Mouse (Mus musculus) hindbrain, embryonic 12.5 days (tissue): ENCODE results near the gene 1700003F12Rik. TPM values are rescaled to one million over a fixed set of nuclear protein-coding genes. Genes with fewer than 3 reads are reported as not detected.

ENCODE experiments used
- ATAC-seq: fragments of 200-750 bp; cut with Nextera tagmentation; 2 replicates; pipeline ENCODE4 v1.8.0; 2017; ENCODE audit warnings: moderate TSS enrichment; ENCODE audit not compliant: low FRiP score
- H3K27ac ChIP-seq: fragments of 300-500 bp; sonication (generic); 2 replicates; pipeline ENCODE4 v1.5.1; 2016; ENCODE audit warnings: mild to moderate bottlenecking
- H3K27me3 ChIP-seq: fragments of 300-500 bp; sonication (generic); 2 replicates; pipeline ENCODE4 v1.6.1; 2016; ENCODE audit warnings: mild to moderate bottlenecking
- H3K36me3 ChIP-seq: fragments of 300-500 bp; sonication (generic); 2 replicates; pipeline ENCODE4 v1.6.1; 2016; ENCODE audit warnings: mild to moderate bottlenecking
- H3K4me1 ChIP-seq: fragments of 300-500 bp; sonication (generic); 2 replicates; pipeline ENCODE4 v1.6.1; 2016
- H3K4me2 ChIP-seq: fragments of 300-500 bp; sonication (generic); replicated peaks from 2 replicates; pipeline ENCODE4 v1.6.1; 2016; ENCODE audit warnings: mild to moderate bottlenecking
- H3K4me3 ChIP-seq: fragments of 300-500 bp; sonication (generic); 2 replicates; pipeline ENCODE4 v1.5.1; 2016; ENCODE audit warnings: mild to moderate bottlenecking
- H3K9ac ChIP-seq: fragments of 300-500 bp; sonication (generic); 2 replicates; pipeline ENCODE4 v1.6.1; 2016; ENCODE audit warnings: mild to moderate bottlenecking, moderate library complexity
- H3K9me3 ChIP-seq: fragments of 300-500 bp; sonication (generic); replicated peaks from 2 replicates; pipeline ENCODE4 v1.6.1; 2016; ENCODE audit warnings: mild to moderate bottlenecking
- WGBS: fragments of 180-500 bp; shearing (Covaris S2); methylation state at CpG from one replicate; pipeline ENCODE4 v1.1.7; 2016; 5-methylcytosine and 5-hydroxymethylcytosine counted together
- polyA plus RNA-seq: library from polyadenylated mRNA; unstranded; fragments of >200 nt; fragmentation: Nextera tagmentation; extraction: Ambion mirVana; gene quantifications from 2 replicates; pipeline ENCODE4 v1.2.1, GENCODE M21; 2016

The 1700003F12Rik gene
- polyA plus RNA-seq, 1 experiment from 2014 or later, result 1.4 TPM

GRCm38 (mm10) chr2:154583906-154584872 is 37.3 kb downstream of the 1700003F12Rik start:
- H3K4me1 ChIP-seq, result peaks cover 21% of the 10 kb centered on the region
- H3K9ac ChIP-seq, result no peak overlapping the region
- no peaks in the 10 kb centered on the region; the same call in 1 of the 2 replicates for H3K36me3 ChIP-seq
- peak; percentile 62 for ATAC-seq
- peak overlapping the region; percentile 58 for H3K27ac ChIP-seq
- 59% methylated on average over 15 of the region's 15 CpGs for WGBS
- H3K27me3 ChIP-seq, result no peaks in the 10 kb centered on the region
- H3K4me3 ChIP-seq, result no peak overlapping the region
- H3K9me3 ChIP-seq, result no peaks in the 10 kb centered on the region
- no peak overlapping the region for H3K4me2 ChIP-seq

- Histone ChIP-seq H3K9me3 (no peaks in the 10 kb centered on the region), H3K27me3 (no peaks in the 10 kb centered on the region), H3K4me2 (no peak overlapping the region), H3K4me1 (peaks cover 21% of the 10 kb centered on the region), H3K27ac (peak overlapping the region; percentile 58; the same call in 1 of the 2 replicates), H3K9ac (no peak overlapping the region), H3K36me3 (no peaks in the 10 kb centered on the region; the same call in 1 of the 2 replicates), H3K4me3 (no peak overlapping the region)
- 68% methylated on average over 17 of the region's 17 CpGs for WGBS
- no peak for ATAC-seq
These were observed 38.2 kb downstream of the 1700003F12Rik start for GRCm38 (mm10) chr2:154584931-154585601.

GRCm38 (mm10) chr2:154586405-154586804 is 39.5 kb downstream of the 1700003F12Rik start:
- H3K4me1 ChIP-seq, result peaks cover 21% of the 10 kb centered on the region
- H3K4me2 ChIP-seq, result no peak overlapping the region
- no peaks in the 10 kb centered on the region for H3K9me3 ChIP-seq
- H3K4me3 ChIP-seq, result no peak overlapping the region
- WGBS, result 81% methylated on average over 5 of the region's 5 CpGs
- no peak for ATAC-seq
- no peak overlapping the region for H3K27ac ChIP-seq
- no peak overlapping the region for H3K9ac ChIP-seq
- H3K36me3 ChIP-seq, result no peaks in the 10 kb centered on the region; the same call in 1 of the 2 replicates
- no peaks in the 10 kb centered on the region for H3K27me3 ChIP-seq

GRCm38 (mm10) chr2:154589051-154589450 is 42.2 kb downstream of the 1700003F12Rik start:
- Histone ChIP-seq H3K4me1 (peaks cover 17% of the 10 kb centered on the region), H3K9me3 (no peaks in the 10 kb centered on the region), H3K9ac (no peak overlapping the region), H3K4me2 (no peak overlapping the region), H3K4me3 (no peak overlapping the region), H3K36me3 (peaks cover 7% of the 10 kb centered on the region; the same call in 1 of the 2 replicates), H3K27ac (no peak overlapping the region), H3K27me3 (no peaks in the 10 kb centered on the region)
- 81% methylated on average over 4 of the region's 4 CpGs for WGBS
- ATAC-seq, result no peak

DNA sequence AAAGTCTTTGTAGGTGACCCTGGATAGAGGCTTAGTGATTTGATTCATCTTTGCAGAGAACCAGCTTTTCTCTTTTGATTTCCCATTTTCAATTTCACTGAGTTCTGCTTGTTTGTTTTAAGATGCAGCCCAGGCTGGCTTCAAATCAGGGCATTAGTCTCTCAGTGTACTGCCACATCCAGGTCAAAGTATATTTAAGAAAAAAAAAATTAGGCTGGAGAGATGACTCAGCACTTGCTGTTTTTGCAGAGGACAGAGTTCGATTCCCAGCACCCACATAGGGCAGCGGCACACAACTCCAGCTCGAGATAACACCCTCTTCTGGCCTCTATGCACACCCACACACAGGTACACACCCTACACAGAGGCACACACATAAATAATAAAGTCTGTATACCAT is 44.4 kb downstream of the 1700003F12Rik start:
- ATAC-seq, result no peak
- 90% methylated on average over 3 of the region's 3 CpGs for WGBS

DNA sequence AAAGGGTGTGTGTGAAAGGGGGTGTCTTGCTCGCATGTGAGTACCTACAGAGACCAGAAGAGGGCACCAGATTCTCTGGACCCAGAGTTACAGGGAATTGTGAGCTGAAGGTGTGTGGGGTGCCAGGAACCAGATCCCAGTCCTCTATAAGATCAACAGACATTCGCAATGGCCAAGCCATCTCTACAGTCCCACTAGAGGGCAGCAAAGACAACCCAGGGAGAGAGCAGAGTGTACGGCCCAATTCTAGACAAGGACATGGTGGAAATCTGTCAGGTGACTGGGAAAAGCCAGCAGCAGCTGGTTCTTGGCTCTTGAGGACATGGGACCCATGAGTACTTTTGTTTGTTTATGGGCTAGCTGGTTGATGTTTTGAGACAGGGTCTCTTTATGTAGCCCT is 46.1 kb downstream of the 1700003F12Rik start:
- H3K4me3 ChIP-seq, result no peak overlapping the region
- no peak overlapping the region for H3K4me2 ChIP-seq
- H3K9me3 ChIP-seq, result no peaks in the 10 kb centered on the region
- no peaks in the 10 kb centered on the region for H3K27me3 ChIP-seq
- 61% methylated on average over 3 of the region's 3 CpGs for WGBS
- no peak for ATAC-seq
- no peak overlapping the region for H3K27ac ChIP-seq
- H3K9ac ChIP-seq, result no peak overlapping the region
- no peaks in the 10 kb centered on the region for H3K4me1 ChIP-seq
- H3K36me3 ChIP-seq, result peaks cover 13% of the 10 kb centered on the region; the same call in 1 of the 2 replicates

More for the DNA sequence above, 44.4 kb downstream of the 1700003F12Rik start:
- Histone ChIP-seq H3K4me1 (no peaks in the 10 kb centered on the region), H3K27ac (no peak overlapping the region), H3K9me3 (no peaks in the 10 kb centered on the region), H3K4me2 (no peak overlapping the region), H3K9ac (no peak overlapping the region), H3K27me3 (no peaks in the 10 kb centered on the region), H3K36me3 (peaks cover 13% of the 10 kb centered on the region; the same call in 1 of the 2 replicates), H3K4me3 (no peak overlapping the region)

DNA sequence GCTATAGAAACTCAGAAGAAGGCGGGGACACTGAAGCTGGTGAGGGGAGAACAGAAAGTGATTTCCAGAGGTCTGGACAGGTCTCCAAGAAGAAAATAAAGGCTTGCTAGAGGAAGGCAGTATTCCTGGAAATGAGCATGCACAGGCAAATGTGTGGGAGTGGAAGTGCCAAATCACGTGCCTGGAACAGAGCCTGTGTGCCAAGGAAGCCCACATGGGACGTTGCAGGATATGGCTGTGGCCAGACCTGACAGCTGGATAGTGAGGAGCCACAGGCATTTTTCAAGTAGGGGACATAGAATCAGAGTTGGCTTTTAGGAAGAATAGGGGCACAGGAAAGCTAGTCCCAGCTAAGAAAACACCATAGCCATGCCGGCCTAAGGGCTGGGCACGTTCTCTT is 48.9 kb downstream of the 1700003F12Rik start:
- no peaks in the 10 kb centered on the region for H3K9me3 ChIP-seq
- no peak overlapping the region for H3K4me2 ChIP-seq
- no peaks in the 10 kb centered on the region for H3K27me3 ChIP-seq
- no peak overlapping the region for H3K4me3 ChIP-seq
- no peak overlapping the region for H3K27ac ChIP-seq
- ATAC-seq, result no peak
- peaks cover 13% of the 10 kb centered on the region; the same call in 1 of the 2 replicates for H3K36me3 ChIP-seq
- 78% methylated on average over 5 of the region's 5 CpGs for WGBS
- H3K9ac ChIP-seq, result no peak overlapping the region
- H3K4me1 ChIP-seq, result no peaks in the 10 kb centered on the region

GRCm38 (mm10) chr2:154597399-154597798 is 50.5 kb downstream of the 1700003F12Rik start:
- no peak for ATAC-seq
- 92% methylated on average over 3 of the region's 3 CpGs for WGBS

More at GRCm38 (mm10) chr2:154597399-154597798, 50.5 kb downstream of the 1700003F12Rik start:
- Histone ChIP-seq H3K27me3 (no peaks in the 10 kb centered on the region), H3K4me1 (peaks cover under 1% of the 10 kb centered on the region; the same call in 1 of the 2 replicates), H3K36me3 (peaks cover 13% of the 10 kb centered on the region; the same call in 1 of the 2 replicates), H3K4me3 (no peak overlapping the region), H3K9me3 (no peaks in the 10 kb centered on the region), H3K9ac (no peak overlapping the region), H3K27ac (no peak overlapping the region), H3K4me2 (no peak overlapping the region)

Other genes starting within 250 kb of the 1700003F12Rik start
- not detected in 2 replicates for gene Bpifb9b, start 239.9 kb upstream of the 1700003F12Rik start, polyA plus RNA-seq
- 13.7 and 16.3 TPM in 2 replicates for gene Cdk5rap1, start 174.1 kb upstream of the 1700003F12Rik start, polyA plus RNA-seq
- gene Snta1, start 139.0 kb upstream of the 1700003F12Rik start, polyA plus RNA-seq, result 8.9 and 9.7 TPM in 2 replicates
- 68.0 and 77.3 TPM in 2 replicates for gene Cbfa2t2, start 110.6 kb upstream of the 1700003F12Rik start, polyA plus RNA-seq
- gene Actl10, start 4.7 kb downstream of the 1700003F12Rik start, polyA plus RNA-seq, result 0.92 and 0.96 TPM in 2 replicates
- gene Necab3, start 11.8 kb downstream of the 1700003F12Rik start, polyA plus RNA-seq, result 11.6 and 12.3 TPM in 2 replicates
- 25.0 and 30.7 TPM in 2 replicates for gene E2f1, start 22.8 kb downstream of the 1700003F12Rik start, polyA plus RNA-seq
- 14.1 and 14.3 TPM in 2 replicates for gene Pxmp4, start 56.6 kb downstream of the 1700003F12Rik start, polyA plus RNA-seq
- 1.1 and 1.3 TPM in 2 replicates for gene Zfp341, start 66.2 kb downstream of the 1700003F12Rik start, polyA plus RNA-seq
- gene 4930519P11Rik, start 66.4 kb downstream of the 1700003F12Rik start, polyA plus RNA-seq, result not detected in 2 replicates
- 26.6 and 28.4 TPM in 2 replicates for gene Chmp4b, start 104.6 kb downstream of the 1700003F12Rik start, polyA plus RNA-seq
- gene Gm14214, start 222.9 kb downstream of the 1700003F12Rik start, polyA plus RNA-seq, result 0.36 TPM in 1 of 2 replicates, not detected in the other
- gene Raly, start 244.0 kb downstream of the 1700003F12Rik start, polyA plus RNA-seq, result 34.1 and 37.7 TPM in 2 replicates
- gene a, start 244.3 kb downstream of the 1700003F12Rik start, polyA plus RNA-seq, result 1.7 and 3.0 TPM in 2 replicates